Mouse (Mus musculus) forebrain, postnatal 0 days (tissue): ENCODE results near the gene Plekha1. TPM values are rescaled to one million over a fixed set of nuclear protein-coding genes. Genes with fewer than 3 reads are reported as not detected.
A peak's percentile ranks its signal among the peaks of the same experiment; 100 is the strongest.

ENCODE experiments used
- ATAC-seq: fragments of 200-750 bp; cut with Nextera tagmentation; 2 replicates; pipeline ENCODE4 v1.8.0; 2017; ENCODE audit warnings: mild to moderate bottlenecking, moderate library complexity
- DNase-seq: peaks from one replicate; pipeline ENCODE4 v3.0.0-alpha.2; 2015
- H3K27ac ChIP-seq: fragments of 300-500 bp; sonication (generic); 2 replicates; pipeline ENCODE4 v1.5.1; 2014; ENCODE audit warnings: low read depth, mild to moderate bottlenecking, antibody characterized with exemption, low read length, moderate library complexity, mixed read lengths
- H3K27me3 ChIP-seq: fragments of 300-500 bp; sonication (generic); 2 replicates; pipeline ENCODE4 v1.6.1; 2014; ENCODE audit warnings: mild to moderate bottlenecking, low read length, mixed read lengths; ENCODE audit not compliant: insufficient read depth
- H3K36me3 ChIP-seq: fragments of 300-500 bp; sonication (generic); 2 replicates; pipeline ENCODE4 v1.6.1; 2014; ENCODE audit warnings: mild to moderate bottlenecking, moderate library complexity; ENCODE audit not compliant: insufficient read depth
- H3K4me1 ChIP-seq: fragments of 300-500 bp; sonication (generic); 2 replicates; pipeline ENCODE4 v1.6.1; 2014; ENCODE audit warnings: antibody characterized with exemption; ENCODE audit not compliant: insufficient read depth
- H3K4me2 ChIP-seq: fragments of 300-500 bp; sonication (generic); 2 replicates; pipeline ENCODE4 v1.6.1; 2014; ENCODE audit warnings: low read depth, mild to moderate bottlenecking, moderate library complexity
- H3K4me3 ChIP-seq: fragments of 300-500 bp; sonication (generic); 2 replicates; pipeline ENCODE4 v1.5.1; 2014; ENCODE audit warnings: low read depth, low read length, mixed read lengths
- H3K9ac ChIP-seq: fragments of 300-500 bp; sonication (generic); 2 replicates; pipeline ENCODE4 v1.6.1; 2014; ENCODE audit warnings: mild to moderate bottlenecking
- H3K9me3 ChIP-seq: fragments of 300-500 bp; sonication (generic); 2 replicates; pipeline ENCODE4 v1.6.1; 2016; ENCODE audit warnings: low read length
- CTCF ChIP-seq: sonication (generic); IDR thresholded peaks from 2 replicates; pipeline ENCODE4 v1.5.1; 2016; ENCODE audit warnings: antibody characterized with exemption, control low read depth, low read depth
- WGBS: fragments of 180-500 bp; shearing (Covaris S2); extraction: QIAGEN DNeasy Blood & Tissue Kit; methylation state at CpG from one replicate; pipeline ENCODE4 v1.1.7; 2014; 5-methylcytosine and 5-hydroxymethylcytosine counted together
- polyA plus RNA-seq: library from polyadenylated mRNA; unstranded; fragments of >200 nt; fragmentation: Nextera tagmentation; extraction: Ambion mirVana; gene quantifications from 2 replicates; pipeline ENCODE4 v1.2.1, GENCODE M21; 2015
- total RNA-seq: library from RNA; depleted of rRNA; stranded (reverse); fragments of >200 nt; gene quantifications from 2 replicates; pipeline ENCODE4 v1.2.3, GENCODE M21; 2014

The Plekha1 gene
- total and polyA plus RNA-seq, 2 experiments from 2014 or later: 47.7 to 112 TPM

DNA sequence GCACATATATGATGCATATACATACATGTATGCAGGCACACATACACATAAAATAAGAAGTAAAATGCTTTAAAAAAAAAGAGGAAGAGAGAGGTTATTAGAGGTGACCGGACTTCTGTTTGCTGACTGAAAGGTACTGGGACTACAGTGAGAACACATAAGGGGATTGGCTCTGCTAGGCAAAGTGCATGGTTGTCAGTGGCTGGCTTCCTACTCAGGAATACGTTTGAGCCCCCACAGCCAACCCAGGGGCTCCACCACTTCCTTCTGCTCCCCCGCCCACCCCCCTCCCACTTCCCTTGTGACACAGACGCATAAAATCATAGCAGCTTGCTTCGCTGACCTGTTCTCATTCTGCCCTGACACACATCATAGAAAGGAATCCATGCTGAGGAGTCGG lies 7.6 kb upstream of the Plekha1 start:
- Histone ChIP-seq H3K4me2 (no peak overlapping the region), H3K4me3 (no peak overlapping the region), H3K27ac (no peak overlapping the region), H3K36me3 (no peaks in the 10 kb centered on the region), H3K4me1 (peaks cover 7% of the 10 kb centered on the region; the same call in 1 of the 2 replicates), H3K9ac (no peak overlapping the region), H3K9me3 (no peaks in the 10 kb centered on the region), H3K27me3 (no peaks in the 10 kb centered on the region)
- DNase-seq (no peak), ATAC-seq (no peak)
- 80% methylated on average over 6 of the region's 6 CpGs for WGBS
- no peak for TF ChIP-seq CTCF

DNA sequence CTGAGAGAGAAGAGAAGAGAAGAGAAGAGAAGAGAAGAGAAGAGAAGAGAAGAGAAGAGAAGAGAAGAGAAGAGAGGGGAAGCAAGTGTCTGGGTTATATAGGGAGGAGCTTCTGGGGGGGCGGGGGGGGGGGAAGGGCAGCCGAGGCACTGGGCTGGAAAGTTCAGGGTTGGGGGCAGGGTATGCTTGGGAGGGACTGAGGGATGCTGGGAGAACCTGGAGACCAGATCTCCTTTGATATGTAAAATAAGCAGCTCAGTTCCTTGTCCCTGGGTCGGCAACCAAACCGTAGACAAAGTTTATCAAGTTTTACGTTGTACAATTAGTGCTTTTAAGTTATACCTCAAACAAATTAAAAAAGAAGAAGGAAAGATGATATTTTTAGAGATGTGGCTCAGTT lies 5.6 kb upstream of the Plekha1 start:
- no peak for TF ChIP-seq CTCF
- H3K36me3 ChIP-seq: no peaks in the 10 kb centered on the region
- no peak overlapping the region for H3K4me2 ChIP-seq
- 0 out of 2 replicates have a peak overlapping the region, but pooled peaks have one; percentile 29 for H3K27ac ChIP-seq
- no peak for DNase-seq
- no peaks in the 10 kb centered on the region for H3K9me3 ChIP-seq
- no peaks in the 10 kb centered on the region; the same call in 1 of the 2 replicates for H3K27me3 ChIP-seq
- no peak overlapping the region for H3K4me3 ChIP-seq
- H3K9ac ChIP-seq: no peak overlapping the region
- 25% methylated on average over 4 of the region's 5 CpGs for WGBS
- ATAC-seq: no peak
- peaks cover 7% of the 10 kb centered on the region; the same call in 1 of the 2 replicates for H3K4me1 ChIP-seq

DNA sequence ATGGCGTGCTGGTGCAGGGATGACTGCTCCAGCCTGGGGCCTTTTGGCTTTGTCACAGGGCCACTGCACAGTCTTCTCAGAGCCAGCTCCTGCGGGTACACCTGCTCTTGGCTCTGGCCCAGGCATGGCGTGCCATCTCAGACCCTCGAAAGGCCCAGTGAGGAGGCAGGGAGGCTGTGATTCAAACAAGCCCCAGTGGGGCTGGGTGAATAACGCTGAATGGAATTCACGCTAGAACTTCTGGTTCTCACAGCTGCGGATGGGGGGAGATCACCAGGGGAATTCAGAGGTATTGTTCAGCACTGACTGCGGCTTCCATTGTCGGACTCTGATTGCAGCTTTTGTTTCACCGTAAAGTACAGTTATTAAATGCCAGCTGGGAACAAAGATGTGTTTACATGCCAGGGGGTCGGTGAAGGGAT lies 4.8 kb upstream of the Plekha1 start:
- H3K9ac ChIP-seq: no peak overlapping the region
- H3K4me2 ChIP-seq: no peak overlapping the region
- DNase-seq (peak; percentile 45), ATAC-seq (peak; percentile 5; the same call in 1 of the 2 replicates)
- H3K9me3 ChIP-seq: no peaks in the 10 kb centered on the region
- H3K27me3 ChIP-seq: no peaks in the 10 kb centered on the region; the same call in 1 of the 2 replicates
- TF ChIP-seq CTCF: no peak
- WGBS: 13% methylated on average over 11 of the region's 11 CpGs
- H3K4me1 ChIP-seq: peaks cover 7% of the 10 kb centered on the region; the same call in 1 of the 2 replicates
- H3K36me3 ChIP-seq: no peaks in the 10 kb centered on the region
- H3K4me3 ChIP-seq: no peak overlapping the region
- peak overlapping the region; percentile 29; the same call in 1 of the 2 replicates for H3K27ac ChIP-seq

DNA sequence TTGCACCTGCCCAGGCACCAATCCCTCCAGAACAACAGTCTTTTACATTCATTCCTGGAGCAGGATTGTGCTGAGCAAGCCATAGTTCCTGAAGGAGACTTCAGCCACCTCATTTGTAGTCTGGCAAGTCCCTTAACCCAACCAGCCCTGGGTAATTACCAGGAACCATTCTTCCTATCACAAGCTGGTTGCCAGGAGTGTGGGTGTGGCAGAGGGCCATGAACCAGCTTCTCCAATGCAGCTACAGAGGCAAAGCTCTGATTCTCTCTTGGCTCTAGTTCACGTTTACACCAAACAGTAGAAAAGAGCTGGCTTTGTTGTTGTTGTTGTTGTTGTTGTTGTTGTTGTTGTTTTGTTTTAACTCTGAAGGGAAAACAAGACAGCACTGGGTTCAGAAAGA lies 3.1 kb upstream of the Plekha1 start:
- DNase-seq: peak; percentile 11
- TF ChIP-seq CTCF: no peak
- H3K9ac ChIP-seq: no peak overlapping the region
- H3K27me3 ChIP-seq: no peaks in the 10 kb centered on the region; the same call in 1 of the 2 replicates
- no peak for ATAC-seq
- H3K4me3 ChIP-seq: no peak overlapping the region
- 12% methylated on average over 1 of the region's 1 CpGs for WGBS
- H3K4me2 ChIP-seq: no peak overlapping the region
- no peaks in the 10 kb centered on the region for H3K9me3 ChIP-seq
- H3K27ac ChIP-seq: no peak overlapping the region
- no peaks in the 10 kb centered on the region for H3K36me3 ChIP-seq
- peaks cover 11% of the 10 kb centered on the region; the same call in 1 of the 2 replicates for H3K4me1 ChIP-seq

DNA sequence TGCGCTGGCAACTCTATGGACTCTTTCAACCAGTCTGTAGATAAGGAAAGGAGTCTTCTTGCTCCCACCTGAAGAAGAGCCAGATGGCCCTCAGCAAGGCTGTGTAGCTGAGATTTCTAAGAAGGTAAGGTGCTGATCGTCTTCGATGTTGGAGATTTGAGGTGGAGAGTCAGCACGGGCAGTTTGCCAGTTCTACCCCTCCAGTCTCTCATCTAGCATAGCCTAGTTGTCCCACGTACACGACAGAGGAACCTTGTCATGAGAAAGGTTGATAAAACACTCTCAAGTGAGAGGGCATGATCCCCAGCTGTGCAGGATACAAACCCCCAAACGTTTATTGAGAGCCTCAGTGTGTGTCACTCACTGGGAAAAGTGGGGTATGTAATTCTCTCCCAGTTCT lies 845 bp upstream of the Plekha1 start:
- H3K9me3 ChIP-seq: no peaks in the 10 kb centered on the region
- H3K36me3 ChIP-seq: no peaks in the 10 kb centered on the region
- H3K27me3 ChIP-seq: no peaks in the 10 kb centered on the region; the same call in 1 of the 2 replicates
- H3K4me2 ChIP-seq: no peak overlapping the region
- H3K4me1 ChIP-seq: peaks cover 14% of the 10 kb centered on the region; the same call in 1 of the 2 replicates
- H3K4me3 ChIP-seq: no peak overlapping the region
- DNase-seq: no peak
- H3K9ac ChIP-seq: no peak overlapping the region
- ATAC-seq: no peak
- no peak for TF ChIP-seq CTCF
- no peak overlapping the region for H3K27ac ChIP-seq
- 80% methylated on average over 7 of the region's 7 CpGs for WGBS

DNA sequence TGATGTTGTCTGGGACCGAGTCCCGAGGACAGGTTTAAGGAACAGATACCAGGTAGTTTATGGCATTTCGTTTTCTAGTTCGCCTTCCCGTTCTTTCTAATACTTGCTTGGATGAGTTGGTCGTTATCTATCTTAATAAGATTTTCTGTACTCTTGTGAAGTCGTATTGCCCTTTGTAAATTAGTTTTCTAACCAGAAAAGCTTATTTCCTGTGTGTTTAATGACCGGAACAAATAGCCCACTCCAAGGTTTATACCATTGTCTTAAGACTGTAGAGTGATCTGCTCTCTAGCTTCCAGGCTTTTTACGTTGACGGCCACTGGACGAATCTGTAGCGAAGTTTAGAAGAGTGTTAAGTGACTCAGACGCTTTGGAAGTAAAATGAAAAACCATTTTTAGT lies 1.1 kb downstream of the Plekha1 start:
- Histone ChIP-seq H3K36me3 (no peaks in the 10 kb centered on the region), H3K4me3 (peak overlapping the region; percentile 85), H3K4me1 (peaks cover 7% of the 10 kb centered on the region; the same call in 1 of the 2 replicates), H3K9me3 (no peaks in the 10 kb centered on the region), H3K9ac (peak overlapping the region; percentile 87), H3K27ac (peak overlapping the region; percentile 91), H3K4me2 (peak overlapping the region; percentile 72), H3K27me3 (no peaks in the 10 kb centered on the region; the same call in 1 of the 2 replicates)
- TF ChIP-seq CTCF: no peak
- DNase-seq: no peak
- ATAC-seq: no peak
- 5% methylated on average over 13 of the region's 13 CpGs for WGBS

DNA sequence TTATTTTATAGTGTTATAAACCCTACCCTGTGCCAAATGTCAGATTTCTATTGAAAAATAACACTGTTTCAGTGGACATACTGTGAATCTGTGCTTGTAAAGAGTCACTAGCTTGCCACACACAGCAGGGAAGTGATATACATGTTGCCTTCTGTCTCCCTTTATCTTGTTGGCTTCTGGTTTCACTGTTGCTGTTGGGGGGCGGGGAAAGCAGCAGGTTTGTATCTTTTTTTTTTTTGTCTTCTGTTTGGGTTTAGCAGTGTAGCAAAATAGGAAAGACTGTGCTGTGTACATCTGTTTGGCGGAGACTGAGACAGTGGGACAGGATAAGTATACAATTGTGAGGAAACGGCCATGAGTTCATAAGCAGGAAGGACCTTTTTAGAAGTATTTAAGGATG lies 1.7 kb downstream of the Plekha1 start:
- TF ChIP-seq CTCF: no peak
- no peaks in the 10 kb centered on the region for H3K9me3 ChIP-seq
- WGBS: 73% methylated on average over 3 of the region's 3 CpGs
- no peaks in the 10 kb centered on the region for H3K36me3 ChIP-seq
- no peak overlapping the region for H3K27ac ChIP-seq
- no peak overlapping the region for H3K9ac ChIP-seq
- ATAC-seq (no peak), DNase-seq (no peak)
- H3K4me2 ChIP-seq: peak overlapping the region; percentile 72
- no peaks in the 10 kb centered on the region; the same call in 1 of the 2 replicates for H3K27me3 ChIP-seq
- peaks cover 7% of the 10 kb centered on the region; the same call in 1 of the 2 replicates for H3K4me1 ChIP-seq
- H3K4me3 ChIP-seq: peak overlapping the region; percentile 85
